Mouse (Mus musculus): ENCODE measurements around the gene AU022252.

Gene AU022252

GRCm38 (mm10) chr4:119189392-119189791, 43.1 kb downstream of the AU022252 start:
- DNase-seq (ENCODE audit: low read depth, low spot score): no peak

- DNase-seq (ENCODE audit: low read depth, low spot score): no peak
Measured at GRCm38 (mm10) chr4:119188060-119188785, 44.3 kb downstream of the AU022252 start.

- DNase-seq (ENCODE audit: low read depth, low spot score): no peak
Measured at GRCm38 (mm10) chr4:119185771-119186170, 46.7 kb downstream of the AU022252 start.

GRCm38 (mm10) chr4:119183525-119183924, 49.0 kb downstream of the AU022252 start:
- DNase-seq (ENCODE audit: low read depth, low spot score): no peak

- no peak for DNase-seq (ENCODE audit: low read depth, low spot score)
Measured at GRCm38 (mm10) chr4:119181456-119181855, 51.1 kb downstream of the AU022252 start.

GRCm38 (mm10) chr4:119180133-119180707, 52.3 kb downstream of the AU022252 start:
- DNase-seq (ENCODE audit: low read depth, low spot score): no peak

GRCm38 (mm10) chr4:119178331-119178730, 54.2 kb downstream of the AU022252 start:
- DNase-seq (ENCODE audit: low read depth, low spot score): no peak

- no peak for DNase-seq (ENCODE audit: low read depth, low spot score)
Measured at GRCm38 (mm10) chr4:119177702-119178101, 54.8 kb downstream of the AU022252 start.

- peak; percentile 96 for DNase-seq (ENCODE audit: low read depth, low spot score)
Measured at GRCm38 (mm10) chr4:119173851-119174453, 58.6 kb downstream of the AU022252 start, which contains the start of gene Zfp691. Gene Zfp691 (minus strand): TSS chr4:119174195.

GRCm38 (mm10) chr4:119172919-119173650, 59.4 kb downstream of the AU022252 start:
- no peak for DNase-seq (ENCODE audit: low read depth, low spot score)

GRCm38 (mm10) chr4:119167663-119168062, 64.8 kb downstream of the AU022252 start:
- peak; percentile 85 for DNase-seq (ENCODE audit: low read depth, low spot score)

GRCm38 (mm10) chr4:119167068-119167467, 65.4 kb downstream of the AU022252 start:
- peak; percentile 46 for DNase-seq (ENCODE audit: low read depth, low spot score)

GRCm38 (mm10) chr4:119165916-119166315, 66.6 kb downstream of the AU022252 start:
- peak; percentile 17 for DNase-seq (ENCODE audit: low read depth, low spot score)

GRCm38 (mm10) chr4:119162990-119163389, 69.5 kb downstream of the AU022252 start:
- DNase-seq (ENCODE audit: low read depth, low spot score): peak; percentile 48

- no peak for DNase-seq (ENCODE audit: low read depth, low spot score)
Measured at GRCm38 (mm10) chr4:119161358-119161757, 71.2 kb downstream of the AU022252 start.

- DNase-seq (ENCODE audit: low read depth, low spot score): no peak
Measured at GRCm38 (mm10) chr4:119157891-119158290, 74.6 kb downstream of the AU022252 start.

- DNase-seq (ENCODE audit: low read depth, low spot score): peak; percentile 69
Measured at GRCm38 (mm10) chr4:119157186-119157585, 75.3 kb downstream of the AU022252 start.
